Mouse (Mus musculus): Measurements from ENCODE around the gene Srarp.

GRCm38 (mm10) chr4:141430997-141431396 is 4.9 kb downstream of the Srarp start:
- no peak for TF ChIP-seq CTCF (IDR thresholded peaks at IDR 0.05; ENCODE audit: insufficient read depth, low read depth, low read length)
- no peak for TF ChIP-seq POLR2A (IDR thresholded peaks at IDR 0.05; ENCODE audit: insufficient read depth, low read depth, low read length)

All from olfactory bulb, adult 2 months (tissue).